Mouse (Mus musculus): ENCODE results near the gene Samd8.

Samd8 gene

GRCm38 (mm10) chr14:21746251-21746650 lies 4.1 kb upstream of the Samd8 start:
- DNase-seq (ENCODE audit: low read depth), result no peak

GRCm38 (mm10) chr14:21746846-21747245 lies 3.5 kb upstream of the Samd8 start:
- DNase-seq (ENCODE audit: low read depth), result no peak

DNA sequence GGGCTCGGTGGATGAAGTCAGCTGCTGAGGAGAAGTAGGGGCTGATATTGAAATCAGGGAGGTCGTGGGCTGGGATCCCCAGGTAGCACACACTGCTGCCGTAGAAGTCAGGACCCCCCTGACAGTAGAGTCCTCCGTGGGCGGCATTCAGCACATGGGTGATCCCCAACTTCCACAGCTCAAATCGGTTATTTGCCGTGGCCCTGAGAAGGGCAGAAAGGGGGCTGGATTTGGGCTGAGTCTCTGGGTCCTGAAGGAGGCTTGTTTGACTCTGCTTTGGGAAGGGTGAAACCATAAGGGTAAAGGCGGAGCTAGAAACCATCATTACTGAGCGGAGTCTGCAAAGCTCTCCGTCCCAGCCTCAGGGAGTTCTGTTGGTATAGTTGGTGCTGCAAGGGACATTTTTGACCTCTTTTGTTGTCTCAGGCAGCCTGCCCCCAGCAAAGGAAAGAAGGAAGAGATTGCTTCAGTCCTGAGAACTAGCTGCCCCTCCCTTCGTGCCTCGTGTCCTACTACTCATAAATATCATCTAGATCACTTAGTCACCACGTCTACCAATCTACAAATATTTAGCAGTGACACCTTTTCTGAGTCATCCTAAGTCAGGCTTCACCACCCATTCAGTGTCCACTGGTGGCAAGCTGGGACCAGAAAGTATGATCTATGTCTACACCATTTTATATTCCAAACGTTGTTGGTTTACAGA lies 2.7 kb upstream of the Samd8 start:
- DNase-seq (ENCODE audit: low read depth), result peak; percentile 8

DNA sequence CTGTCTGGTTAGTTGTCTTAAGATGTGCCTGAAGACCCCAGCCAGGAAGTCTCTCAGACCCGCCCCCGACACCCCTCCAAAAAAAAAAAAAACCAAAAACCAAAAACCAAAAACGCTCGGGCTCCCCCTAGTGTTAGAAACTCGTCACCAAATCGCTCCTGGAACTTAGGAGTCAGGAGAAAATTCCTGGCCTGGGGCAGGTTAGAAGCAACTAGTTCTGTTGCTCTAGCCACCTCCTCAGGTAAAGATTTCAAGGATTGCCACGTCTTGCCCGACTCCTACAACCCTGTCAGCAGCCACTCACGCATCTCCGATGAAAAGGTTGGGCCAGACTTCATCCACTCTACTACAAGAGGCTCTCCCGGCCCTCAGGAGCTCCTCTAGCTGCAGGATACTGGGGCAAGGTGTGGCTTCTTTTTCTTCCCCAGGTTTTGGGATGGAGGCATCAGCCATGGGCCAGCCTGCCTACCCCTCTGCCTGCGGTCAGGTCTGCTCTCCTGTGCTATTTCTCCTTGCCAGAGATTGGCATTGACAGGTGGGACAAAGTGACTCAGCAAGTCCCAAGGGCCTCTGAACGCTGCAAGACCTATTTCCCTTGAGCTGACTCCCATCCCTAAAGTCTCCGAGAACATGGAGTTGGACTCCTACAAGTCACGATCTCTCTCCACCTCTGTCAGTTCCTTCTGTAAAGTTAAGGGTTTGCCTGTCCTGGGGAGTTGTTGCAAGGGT lies 2.0 kb upstream of the Samd8 start:
- peak; percentile 69 for DNase-seq (ENCODE audit: low read depth)

DNA sequence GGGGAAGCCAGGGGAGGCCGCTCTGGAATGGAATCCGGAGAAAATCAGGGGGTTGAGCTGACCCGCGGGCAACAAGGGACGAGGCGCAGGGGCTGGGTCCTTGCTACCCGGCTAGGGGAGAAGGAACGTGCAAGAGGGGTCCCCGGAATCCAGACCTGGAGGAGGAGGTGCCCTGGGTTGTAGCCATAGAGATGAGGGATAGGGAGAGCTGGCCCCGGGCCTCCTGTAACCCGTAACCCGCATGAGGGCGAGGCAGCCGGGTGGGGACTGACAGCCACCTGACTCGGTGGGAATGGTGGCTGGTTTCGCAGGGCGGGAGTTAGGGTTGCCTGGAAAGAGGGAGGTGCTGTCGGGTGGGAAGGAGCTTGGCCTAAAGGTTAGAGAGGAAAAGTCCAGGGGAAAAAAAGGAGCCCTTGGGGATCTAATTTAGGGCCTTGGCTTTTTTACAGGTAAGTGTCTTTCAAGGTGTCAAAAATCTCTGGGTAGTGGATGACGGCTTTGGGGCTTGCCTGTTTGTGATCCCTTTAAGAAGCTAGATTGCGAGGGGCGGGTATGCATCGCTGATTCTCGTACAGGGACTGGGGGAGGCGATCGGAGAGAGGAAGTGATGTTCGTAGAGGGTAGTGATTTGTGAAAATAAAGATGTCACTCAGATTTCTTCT lies 681 bp downstream of the Samd8 start, which contains the start of gene Dusp13:
Gene Dusp13, minus strand, starts transcription at position 301 of the 662 bp plus-strand sequence.
- DNase-seq (ENCODE audit: low read depth), result peak; percentile 69

GRCm38 (mm10) chr14:21752411-21752810 lies 2.1 kb downstream of the Samd8 start:
- DNase-seq (ENCODE audit: low read depth), result no peak

- DNase-seq (ENCODE audit: low read depth), result no peak
Measured at GRCm38 (mm10) chr14:21753367-21753766, 3.0 kb downstream of the Samd8 start.

DNA sequence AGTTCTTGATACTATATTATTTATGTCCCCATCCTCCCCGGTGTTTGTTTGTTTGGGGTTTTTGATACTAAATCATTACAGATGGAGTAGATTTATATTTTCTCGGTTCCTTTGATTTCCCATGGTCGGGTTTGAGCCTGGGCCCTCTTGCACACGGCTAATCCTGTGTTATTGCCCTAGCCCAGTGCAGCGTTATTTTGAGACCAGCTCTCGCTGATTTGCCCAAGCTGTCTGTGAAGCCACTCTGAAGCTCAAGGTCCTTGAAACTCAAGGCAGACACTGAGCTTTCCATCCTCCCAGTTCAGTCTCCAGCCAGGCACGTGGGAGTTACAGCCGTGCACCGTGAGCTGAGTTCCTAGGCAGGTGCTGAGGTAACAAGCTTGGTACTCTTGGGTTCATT lies 11.2 kb downstream of the Samd8 start:
- no peak for DNase-seq (ENCODE audit: low read depth)

- DNase-seq (ENCODE audit: low read depth), result no peak
Measured at GRCm38 (mm10) chr14:21763736-21764135, 13.4 kb downstream of the Samd8 start.

DNA sequence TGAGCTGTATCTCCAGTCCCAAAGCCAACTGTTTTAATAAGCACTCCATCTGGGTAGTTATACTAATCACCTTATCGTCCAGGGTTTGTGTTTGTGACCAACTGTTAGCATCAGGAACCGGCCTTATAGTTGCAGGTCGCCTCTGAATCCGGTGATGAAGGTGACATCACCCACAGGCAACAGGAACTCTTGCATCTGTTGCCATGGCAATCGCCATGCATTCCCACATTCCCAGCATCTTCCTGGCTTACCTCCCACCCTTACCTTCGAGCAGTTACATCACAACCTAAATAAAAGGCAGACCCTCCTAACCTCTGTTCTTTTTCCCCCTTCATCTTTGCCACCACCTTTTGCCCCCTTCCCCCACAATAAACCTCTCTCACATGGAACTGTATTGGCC lies 14.3 kb downstream of the Samd8 start:
- no peak for DNase-seq (ENCODE audit: low read depth)

DNA sequence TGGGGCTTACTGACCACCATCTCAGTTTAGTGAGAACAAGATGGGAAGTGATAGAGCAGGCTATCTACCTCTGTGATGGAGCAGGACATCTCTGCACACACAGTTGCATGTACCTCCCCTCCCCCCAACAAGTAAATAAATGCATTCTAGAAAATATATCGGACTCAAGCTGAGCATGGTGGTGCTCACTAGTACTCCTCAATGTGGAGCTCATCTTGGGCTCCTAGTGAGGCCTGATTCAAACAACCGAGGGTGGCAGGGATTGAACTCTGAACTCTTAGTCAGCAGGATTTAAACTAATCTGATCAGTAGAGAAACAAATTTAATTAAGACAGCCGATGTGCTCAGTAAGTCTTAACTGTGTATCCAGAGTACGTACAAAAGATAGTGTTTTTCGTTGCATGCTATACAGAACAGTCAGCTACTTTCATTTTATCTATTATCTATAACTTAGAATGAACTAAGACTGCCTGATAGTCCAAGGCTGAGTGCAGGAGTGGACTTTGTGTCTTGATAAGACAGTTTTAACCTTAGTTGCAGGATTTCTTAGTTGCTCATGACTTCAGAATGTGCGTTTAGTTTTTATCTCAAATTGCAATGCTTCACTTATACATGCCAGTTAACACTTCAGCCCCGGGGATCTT lies 15.5 kb downstream of the Samd8 start:
- no peak for DNase-seq (ENCODE audit: low read depth)

DNA sequence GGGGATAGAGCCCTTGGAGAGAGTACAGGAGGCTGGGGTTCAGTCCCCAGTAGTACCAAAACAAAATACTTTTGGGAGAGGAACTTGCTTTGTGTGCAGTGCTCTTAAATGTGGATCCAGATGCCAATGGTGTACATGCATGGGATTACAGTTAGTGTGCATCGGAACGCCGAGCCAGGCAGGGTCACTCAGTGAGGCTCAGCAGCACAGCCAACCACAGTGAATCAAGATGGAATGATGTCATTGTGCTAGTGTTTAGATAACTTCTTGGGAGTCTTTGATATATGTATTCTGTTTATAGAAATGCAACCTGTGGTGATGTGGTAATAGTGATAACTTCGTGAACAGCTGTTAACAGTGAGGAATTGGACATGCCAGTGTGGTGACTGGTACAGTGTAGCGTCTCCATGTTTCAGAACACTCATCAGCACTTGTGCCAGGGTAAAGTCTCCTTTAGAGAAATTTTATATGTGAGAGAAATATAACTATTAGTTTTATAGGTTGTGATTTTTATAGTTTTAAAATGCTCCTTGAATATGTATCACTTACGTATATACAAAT lies 16.1 kb downstream of the Samd8 start:
- DNase-seq (ENCODE audit: low read depth), result peak; percentile 19

DNA sequence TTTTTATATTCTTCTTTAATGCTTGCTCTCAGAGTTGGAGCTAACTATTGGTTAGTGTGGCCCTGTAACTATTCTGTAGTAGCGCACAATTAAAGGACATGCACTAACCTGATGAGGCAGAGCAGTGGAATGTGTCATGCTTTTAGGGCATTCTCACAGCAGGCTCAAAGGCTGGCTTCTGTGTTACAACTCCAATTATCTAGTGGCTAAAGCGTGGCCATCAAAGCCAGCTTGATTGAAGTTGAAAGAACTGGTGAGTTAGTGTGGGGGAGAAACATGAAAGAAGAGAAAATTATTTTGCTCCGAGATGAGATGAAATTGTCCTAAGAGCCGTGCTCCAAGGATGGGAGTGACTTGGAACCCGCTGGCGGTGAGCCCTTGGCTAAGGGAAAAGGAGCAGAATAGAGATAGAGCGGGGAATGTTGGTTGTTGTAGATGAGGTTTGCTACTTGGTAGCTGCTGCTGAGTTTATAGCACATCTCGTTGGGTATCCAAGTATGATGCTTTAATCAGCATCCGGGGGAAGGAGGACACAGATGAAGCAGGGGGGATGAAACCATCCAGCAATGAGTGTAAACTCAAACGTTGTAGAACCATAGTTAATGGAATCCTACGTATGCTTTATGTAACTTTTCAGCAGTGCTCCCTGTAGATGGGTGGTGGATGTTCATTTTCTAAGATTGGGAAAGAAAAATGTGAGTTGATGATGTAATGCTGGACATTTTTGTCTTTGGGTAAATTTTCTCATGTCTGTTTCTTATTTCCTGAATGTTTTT lies 22.4 kb downstream of the Samd8 start:
- no peak for DNase-seq (ENCODE audit: low read depth)

GRCm38 (mm10) chr14:21773946-21774345 lies 23.6 kb downstream of the Samd8 start:
- no peak for DNase-seq (ENCODE audit: low read depth)

- no peak for DNase-seq (ENCODE audit: low read depth)
Measured at GRCm38 (mm10) chr14:21776201-21776600, 25.9 kb downstream of the Samd8 start.

DNA sequence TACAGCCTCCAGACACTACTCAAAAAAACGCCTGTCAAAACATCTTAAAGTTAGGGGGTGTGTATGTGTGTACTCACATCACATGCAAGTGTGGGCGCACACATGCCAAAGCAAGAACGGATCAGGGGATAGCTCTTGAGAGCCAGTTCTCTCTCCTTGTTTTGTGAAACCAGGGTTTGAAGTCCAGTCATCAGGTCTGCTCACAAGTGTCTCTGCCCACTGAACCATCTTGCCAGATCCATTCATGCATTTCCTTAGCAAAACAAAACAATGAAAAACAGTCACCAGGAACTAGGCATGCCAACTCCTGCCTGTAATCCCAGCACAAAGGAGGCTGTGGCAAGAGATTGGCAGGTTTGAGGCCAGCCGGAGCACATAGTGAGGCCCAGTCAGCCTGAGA lies 36.2 kb downstream of the Samd8 start:
- no peak for DNase-seq (ENCODE audit: low read depth)

DNA sequence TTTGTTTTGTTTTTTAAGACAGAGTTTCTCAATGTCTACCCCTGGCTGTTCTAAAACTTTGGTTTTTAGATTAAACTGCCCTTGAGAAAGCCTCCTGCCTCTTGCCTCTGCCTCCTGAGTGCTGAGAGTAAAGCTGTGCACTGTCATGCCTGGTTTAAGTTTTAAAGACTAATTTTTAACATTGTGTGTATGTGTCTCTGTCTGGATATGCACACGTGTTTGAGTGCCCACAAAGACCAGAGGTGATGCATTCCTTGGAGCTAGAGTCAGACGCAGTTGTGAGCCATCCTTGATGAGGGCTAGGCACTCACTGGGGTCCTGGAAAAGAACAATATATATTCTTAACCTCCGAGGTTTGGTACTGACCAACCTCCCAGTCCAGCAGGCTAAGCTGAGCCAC lies 37.0 kb downstream of the Samd8 start:
- peak; percentile 19 for DNase-seq (ENCODE audit: low read depth)

DNA sequence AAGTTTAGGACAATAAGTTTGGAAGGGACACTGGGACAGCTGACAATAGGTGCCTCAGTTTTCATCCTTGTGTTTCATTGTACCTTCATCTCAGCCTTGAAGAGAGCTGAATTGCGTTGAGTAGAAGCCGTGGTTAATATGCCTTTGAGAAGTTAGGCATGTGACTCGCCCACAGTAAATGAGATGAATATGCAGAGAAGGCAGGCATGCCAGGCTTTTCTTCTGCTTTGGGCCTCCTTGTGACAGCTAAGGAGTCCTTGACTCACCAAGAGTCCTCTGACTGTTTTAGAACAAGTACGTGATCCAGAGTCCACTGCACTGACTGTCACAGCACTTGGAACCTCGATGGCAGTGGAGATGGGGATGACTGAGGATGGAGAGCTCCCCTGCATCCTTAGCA lies 37.8 kb downstream of the Samd8 start:
- no peak for DNase-seq (ENCODE audit: low read depth)

- no peak for DNase-seq (ENCODE audit: low read depth)
Measured at GRCm38 (mm10) chr14:21790585-21791251, 40.4 kb downstream of the Samd8 start.

- no peak for DNase-seq (ENCODE audit: low read depth)
Measured at GRCm38 (mm10) chr14:21791722-21792121, 41.4 kb downstream of the Samd8 start.

GRCm38 (mm10) chr14:21792250-21792649 lies 41.9 kb downstream of the Samd8 start:
- no peak for DNase-seq (ENCODE audit: low read depth)
